Mouse (Mus musculus) cerebellum, postnatal 10 days (tissue): ENCODE results near the gene Ilf2.

ENCODE experiments used
- DNase-seq, 2 experiments: peaks; one replicate each; pipeline ENCODE4 v3.0.0; 2021; ENCODE audit warnings: mixed read lengths in 2 of 2

The Ilf2 gene

DNA sequence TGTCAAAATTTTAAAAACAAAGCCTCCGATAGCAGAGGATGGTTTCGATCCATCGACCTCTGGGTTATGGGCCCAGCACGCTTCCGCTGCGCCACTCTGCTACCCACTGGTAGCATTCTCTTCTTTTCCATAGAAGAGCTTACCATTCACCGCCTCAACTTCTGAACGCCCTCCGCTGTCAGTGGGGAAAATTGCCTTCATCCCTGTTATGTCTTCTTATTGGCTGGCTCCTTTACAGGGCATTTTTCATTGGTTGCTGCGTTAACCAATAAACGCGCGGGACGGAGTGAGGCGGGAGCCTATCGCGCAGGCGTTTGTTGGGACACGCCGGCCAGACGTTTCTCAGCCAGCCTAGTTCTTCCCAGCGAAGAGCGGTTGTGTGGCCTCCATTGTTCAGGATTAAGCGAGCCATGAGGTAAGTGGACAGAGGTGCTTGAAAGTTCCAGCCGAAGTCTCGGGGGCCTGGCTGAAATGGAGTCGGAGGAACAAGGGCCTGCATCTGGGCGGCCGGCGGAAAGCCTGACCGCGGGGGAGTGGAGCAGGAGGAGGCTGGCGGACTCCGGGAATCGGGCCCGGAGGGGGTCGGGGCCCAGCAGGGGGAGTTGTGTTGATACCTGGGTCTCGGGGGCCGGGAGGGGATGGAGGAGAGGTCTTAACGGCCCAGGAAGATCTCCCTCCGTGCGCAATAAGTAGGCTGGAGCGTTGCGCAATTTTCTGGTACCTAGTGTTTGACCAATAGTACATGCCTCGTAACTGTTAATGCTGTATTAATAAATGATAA, at the start of gene Ilf2:
Gene Ilf2, plus strand, starts transcription at position 296 of the 781 bp plus-strand sequence.
- peak; percentile 97 for DNase-seq

DNA sequence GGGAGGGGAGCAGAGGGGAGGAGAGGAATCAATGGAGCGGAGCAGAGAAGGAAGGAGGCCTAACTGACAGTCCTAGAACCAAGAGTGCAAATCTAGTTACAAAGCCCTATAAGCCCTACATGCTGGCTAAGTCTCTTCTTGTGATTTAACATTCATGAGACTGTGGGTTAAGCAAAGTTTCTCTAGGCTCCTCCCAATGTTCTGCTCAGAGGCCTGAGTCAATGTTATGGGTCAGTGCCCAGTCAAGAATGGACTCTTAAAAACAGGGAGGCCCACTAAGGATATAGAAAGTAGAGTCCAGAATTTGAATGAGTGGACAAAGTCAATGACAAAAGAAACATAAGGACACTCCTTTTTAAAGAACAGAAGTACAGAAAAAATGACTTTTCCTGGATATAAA, 48.4 kb upstream of the Ilf2 start:
- DNase-seq = no peak

DNA sequence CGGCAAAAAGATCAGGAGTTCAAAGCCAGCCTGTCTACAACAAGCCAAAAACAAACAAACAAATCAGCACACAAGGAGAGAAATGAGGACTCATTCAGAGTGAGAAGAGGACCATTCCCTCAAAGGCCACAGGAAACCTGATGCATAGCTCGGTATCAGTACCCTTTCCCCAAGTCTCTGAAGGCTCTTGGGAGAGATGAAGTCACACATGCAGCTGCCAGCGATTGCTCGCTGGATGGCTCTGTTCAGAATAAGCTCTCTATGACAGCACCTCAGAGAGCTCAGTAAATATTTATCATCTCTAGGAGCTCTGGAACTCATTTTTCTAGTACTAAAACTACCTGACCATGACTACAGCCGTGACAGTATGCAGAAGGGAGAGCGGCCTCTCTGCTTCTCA, 47.7 kb upstream of the Ilf2 start:
- no peak for DNase-seq

- DNase-seq = no peak
These were observed 46.4 kb upstream of the Ilf2 start for GRCm38 (mm10) chr3:90429576-90429975.

- no peak for DNase-seq
These were observed 43.6 kb upstream of the Ilf2 start for GRCm38 (mm10) chr3:90432348-90432747.

DNA sequence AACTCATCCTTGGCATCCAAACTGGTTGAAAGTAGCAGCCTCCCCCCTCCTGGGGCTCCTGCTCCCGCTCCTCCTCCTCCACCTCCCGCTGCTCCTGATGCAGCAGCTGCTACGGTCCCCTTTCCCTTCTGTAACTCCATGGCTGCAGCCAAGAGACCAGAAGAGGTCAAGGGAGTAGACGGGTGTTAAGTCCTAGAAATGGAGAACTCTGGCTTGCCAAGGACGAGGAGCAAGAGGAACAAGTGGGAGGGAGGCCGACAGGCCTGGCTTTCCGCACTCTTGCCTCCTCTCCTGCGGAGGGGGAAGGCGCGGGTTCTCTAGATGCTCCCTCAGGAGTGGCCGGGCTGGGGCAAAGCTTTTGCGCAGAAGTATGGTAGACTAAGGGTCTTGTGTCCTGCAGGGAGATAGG, 43.1 kb upstream of the Ilf2 start:
- peak in 1 of 2 experiments; percentile 70 for DNase-seq

DNA sequence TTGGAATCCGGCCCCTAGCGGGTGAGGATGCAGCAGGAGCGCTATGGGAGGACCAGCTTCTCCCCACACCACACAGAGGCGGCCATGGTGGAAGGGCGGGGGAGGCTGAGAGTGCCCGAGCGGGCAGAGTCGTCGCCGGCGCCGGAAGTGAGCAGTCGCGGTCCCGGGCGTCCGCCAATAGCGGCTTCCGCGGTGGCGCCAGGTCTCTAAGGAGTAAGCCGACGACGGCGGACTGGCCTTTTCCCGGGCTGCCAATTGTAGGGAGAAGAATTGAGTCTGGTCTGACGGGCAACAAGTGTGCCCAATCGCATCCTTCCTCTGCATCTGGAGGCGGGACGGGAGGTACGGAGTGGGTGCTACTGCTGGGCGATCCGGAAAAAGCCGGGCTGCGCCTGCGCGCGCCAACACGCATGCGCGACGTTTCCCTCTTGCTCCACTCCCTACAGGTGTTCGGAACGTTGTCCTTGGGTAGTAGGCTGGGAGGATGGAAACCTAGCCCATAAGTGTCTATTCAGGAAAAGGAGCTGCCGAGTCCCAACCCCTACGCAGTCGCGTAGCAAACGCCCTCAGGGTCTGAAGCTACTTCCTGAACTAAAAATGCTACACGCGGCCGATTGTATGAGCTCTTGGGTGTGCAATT, 42.4 kb upstream of the Ilf2 start, which contains the start of gene Ints3:
Gene Ints3, minus strand, starts transcription at position 242 of the 640 bp plus-strand sequence.
- peak; percentile 99 to 100 for DNase-seq

GRCm38 (mm10) chr3:90434073-90434730, 41.7 kb upstream of the Ilf2 start:
- DNase-seq = peak; percentile 18 to 34

DNA sequence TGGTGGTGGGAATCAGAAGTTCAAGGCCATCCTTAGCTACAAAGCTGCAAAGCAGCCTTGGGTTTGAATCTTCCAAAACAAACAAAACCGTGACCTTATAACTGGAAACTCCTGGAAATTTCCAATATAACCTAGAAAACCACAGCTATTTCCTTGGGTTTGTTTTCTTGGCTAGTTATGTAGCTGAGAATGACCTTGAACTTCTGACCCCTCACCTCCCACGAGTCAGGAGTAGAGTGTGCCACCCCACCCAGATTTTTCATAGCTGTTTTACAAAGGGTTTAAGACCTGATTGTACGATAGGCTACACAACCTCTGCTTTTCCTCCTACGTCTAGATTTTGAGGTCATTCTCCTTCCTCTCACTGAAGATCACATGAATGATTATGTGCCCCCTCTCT, 38.8 kb upstream of the Ilf2 start:
- no peak for DNase-seq

DNA sequence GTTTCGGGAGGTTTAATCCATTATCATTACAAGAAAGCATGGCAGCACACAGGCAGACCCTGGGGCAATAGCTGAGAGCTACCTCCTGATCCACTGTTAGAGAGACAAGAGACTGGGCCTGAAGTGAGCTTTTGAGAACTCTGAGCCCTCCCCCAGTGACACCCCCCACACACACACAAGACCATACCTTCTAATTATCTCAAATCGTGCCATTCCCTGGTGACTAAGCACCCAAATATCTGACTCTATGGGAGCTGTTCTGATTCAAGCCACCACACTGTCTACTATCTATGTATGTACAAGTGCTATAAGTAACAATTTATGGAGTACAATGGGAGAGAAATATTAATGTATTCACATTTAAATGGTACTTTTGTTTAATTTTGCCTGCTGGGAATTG, 35.2 kb upstream of the Ilf2 start:
- no peak for DNase-seq

- no peak for DNase-seq
These were observed 31.9 kb upstream of the Ilf2 start for GRCm38 (mm10) chr3:90443977-90444376.

DNA sequence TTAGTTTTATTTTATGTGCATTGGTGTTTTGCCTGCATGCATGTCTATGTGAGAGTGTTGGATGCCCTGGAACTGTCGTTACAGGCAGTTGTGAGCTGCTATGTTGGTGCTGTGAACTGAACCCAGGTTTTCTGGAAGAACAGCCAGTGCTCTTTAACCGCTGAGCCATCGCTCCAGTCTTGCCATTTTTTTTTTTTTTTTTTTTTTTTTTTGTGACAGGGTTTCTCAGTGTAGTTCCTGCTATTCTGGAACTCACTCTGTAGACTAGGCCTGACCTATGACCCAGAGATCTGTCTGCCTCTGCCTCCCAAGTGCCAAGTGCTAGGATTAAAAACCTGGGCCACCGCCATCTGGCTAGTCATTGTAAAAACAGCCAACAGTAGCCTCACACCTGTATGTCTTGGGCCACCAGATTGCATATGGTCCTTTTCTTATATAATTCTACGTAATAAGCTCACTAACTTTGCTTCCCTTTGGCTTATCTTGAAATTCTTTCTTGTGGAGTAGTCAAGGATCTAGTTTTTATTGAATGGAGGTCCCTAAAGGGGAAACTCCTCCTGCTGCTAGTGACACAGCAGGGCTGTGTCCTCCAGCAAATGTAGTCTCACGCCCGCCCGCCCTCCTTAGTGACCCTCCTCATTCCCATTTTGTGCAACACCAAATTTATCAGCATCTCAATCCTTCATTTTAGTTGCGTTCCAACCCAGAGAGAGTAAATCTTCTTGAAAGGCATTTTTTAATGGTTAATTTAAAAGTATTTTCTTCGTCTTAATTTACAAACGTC, 30.3 kb upstream of the Ilf2 start:
- DNase-seq = peak; percentile 13 to 21

DNA sequence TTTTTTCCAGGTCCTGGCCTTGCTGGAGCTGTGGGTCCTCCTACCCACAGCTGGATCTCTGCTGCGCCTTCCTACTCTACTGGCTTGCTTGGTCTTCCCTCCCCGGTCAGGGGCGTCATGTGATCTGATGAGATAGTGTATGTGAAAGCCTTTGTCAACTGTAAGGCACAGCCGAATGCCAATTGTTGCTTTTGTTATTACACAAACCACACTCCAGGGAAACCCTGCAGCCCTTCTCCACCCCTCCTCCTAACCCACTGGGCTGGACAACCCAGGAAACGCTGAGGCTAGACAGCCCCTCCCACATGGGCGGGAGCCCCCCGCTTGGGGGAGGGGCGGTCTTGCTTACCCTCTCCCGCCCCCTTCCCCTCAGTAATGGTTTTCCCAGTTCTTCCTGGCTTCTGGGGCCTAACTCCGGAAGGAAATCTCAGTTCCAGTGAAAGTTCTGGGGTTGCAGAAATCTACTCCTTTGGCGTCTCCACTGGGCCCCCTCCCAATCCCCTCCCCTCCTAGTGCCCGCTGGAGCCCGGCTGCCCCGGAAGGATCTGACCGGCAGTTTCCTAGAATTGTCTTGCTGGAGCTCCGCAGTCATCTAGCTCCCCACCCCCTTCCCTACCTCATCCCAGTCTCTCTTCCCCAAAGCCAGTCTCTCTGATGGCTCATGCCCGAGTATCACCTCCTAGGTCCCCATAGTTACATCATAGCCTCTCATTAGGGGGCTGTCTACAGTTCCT, 29.4 kb upstream of the Ilf2 start:
- peak; percentile 84 to 87 for DNase-seq

DNA sequence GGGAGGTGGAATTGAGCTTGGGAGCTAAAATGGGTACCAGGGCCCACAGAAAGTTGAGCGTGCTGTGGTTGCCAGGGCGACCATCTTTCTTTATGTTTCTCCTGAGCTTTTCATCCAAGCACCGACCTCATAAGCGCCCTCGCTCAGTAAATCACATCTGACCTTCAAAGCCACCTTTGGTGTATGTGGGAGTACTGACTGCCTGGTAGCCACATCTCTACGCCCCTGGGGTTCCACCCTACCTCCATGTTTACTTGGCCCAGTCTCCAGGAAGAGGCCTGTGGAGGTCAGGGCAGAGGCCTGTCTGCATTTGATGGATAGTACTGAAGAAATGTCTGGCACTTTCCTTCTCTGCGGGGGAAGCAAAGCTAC, 28.8 kb upstream of the Ilf2 start:
- no peak for DNase-seq

DNA sequence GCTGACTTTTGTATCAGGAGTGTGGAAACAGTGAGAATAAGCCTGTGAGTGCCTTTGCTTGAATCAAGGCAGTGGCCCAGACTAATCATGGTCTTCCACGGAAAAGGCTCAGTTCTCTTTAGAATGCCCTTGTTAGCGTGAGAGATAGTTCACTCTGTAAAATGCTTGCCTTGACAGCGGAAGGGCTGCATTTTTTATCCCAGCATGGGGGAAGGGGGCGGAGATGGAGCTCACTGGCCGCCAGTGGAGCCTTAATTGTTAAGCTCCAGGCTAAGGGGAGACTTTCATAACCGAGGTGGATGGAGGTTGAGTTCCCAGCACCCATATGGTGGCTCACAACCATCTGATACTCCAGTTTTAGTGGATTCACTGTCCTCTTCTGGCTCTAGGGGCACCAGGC, 27.3 kb upstream of the Ilf2 start:
- no peak for DNase-seq

DNA sequence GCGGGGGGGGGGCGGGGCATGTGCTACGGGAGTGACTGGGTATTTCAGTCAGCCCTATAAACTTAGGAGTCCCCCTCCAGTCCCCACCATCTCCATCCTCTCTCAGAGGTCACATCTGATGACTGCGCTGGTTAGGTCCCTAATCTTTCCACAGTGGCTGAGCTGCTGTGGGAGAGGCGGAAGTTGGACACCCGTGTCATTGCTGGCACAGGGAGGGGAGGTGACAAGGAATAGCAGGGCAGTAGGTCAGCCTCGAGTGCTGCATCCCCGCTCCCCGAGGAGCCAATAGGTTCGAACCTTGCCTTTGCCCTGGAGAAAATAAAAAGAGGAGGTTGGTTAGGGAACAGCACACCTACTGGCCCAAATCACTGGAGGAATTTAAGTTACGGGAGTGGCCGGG, 25.1 kb upstream of the Ilf2 start:
- DNase-seq = no peak

- DNase-seq = no peak
These were observed 24.4 kb upstream of the Ilf2 start for GRCm38 (mm10) chr3:90451396-90452095.

DNA sequence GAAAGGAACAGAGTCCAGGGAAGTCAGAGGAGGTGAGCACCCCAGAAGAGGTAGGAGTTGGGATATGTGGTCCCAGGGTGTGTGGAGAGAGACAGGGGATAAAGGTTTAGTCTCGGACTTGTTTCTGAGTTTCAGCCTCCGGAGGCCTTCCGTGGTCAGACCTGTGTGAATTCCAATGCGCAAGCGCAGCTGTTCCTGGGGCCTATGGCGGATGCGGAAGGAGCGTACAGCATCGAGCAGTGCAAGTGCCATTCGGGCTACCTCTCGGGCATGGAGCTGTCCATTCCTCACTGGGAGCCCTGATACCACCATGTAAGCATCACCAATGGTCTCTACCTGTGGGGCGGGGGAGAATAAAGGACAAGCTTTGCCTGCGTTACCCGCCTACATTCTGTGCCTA, 21.0 kb upstream of the Ilf2 start:
- no peak for DNase-seq

DNA sequence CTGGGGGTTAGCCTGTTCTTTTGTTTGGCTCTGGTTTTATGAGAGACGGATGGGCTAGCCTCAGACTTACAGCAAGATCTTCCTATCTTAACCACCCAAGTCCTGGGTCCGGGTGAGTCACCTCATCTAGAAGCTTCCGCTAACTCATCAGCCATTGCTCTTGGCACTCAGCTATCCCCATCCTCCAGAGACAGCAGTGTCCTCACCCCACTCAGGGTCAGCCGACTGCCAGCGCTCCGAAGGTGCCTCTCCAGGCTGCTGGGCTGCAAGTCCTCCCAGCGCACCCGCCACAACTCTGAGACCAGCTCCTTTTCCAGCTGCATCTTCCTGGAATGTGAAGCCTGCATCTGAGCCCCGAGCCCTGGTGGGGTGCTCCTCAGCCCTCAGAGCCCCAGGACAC, 16.2 kb upstream of the Ilf2 start:
- DNase-seq = no peak

DNA sequence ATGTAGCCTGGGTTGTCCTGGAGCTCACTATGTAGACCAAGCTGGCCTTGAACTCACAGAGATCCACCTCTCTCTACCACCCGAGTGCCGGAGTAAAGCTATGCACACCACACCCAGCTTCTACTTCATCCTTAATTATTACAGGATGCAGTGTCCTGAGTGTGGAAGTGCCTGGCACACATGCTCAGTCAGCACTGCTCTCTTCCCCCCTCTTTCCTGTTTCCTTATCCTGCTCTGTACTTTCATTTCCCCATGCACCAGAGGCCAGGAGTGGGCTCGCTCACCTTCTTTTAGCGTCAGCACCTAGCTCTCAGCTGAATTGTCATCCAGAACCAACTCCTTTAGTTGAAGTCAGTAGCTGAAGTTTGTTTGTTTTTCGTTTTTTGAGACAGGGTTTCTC, 15.6 kb upstream of the Ilf2 start:
- no peak for DNase-seq

- DNase-seq = no peak
These were observed 14.0 kb upstream of the Ilf2 start for GRCm38 (mm10) chr3:90461935-90462334.

DNA sequence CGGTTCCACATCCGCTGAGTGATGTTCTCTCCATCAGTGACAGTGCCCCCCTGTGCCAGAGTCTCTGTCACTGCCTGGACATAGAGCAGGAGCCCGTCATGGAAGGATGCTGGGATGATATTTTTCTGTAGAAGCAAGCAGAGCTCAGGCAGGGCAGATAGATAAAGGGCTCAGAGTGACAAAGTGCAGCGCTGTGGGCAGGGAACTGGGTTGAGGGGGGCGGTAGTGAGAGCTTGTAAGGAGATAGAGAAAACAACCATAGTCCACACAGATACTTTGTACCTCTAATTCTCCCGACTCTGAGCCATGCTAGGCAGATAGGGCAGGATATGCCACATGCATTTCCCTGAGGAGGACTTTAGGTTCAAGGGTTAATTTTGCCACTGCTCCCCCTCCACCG, 13.3 kb upstream of the Ilf2 start:
- DNase-seq = no peak
